Mouse (Mus musculus) CH12.LX (cell line): ENCODE results near the gene Ptchd3. TPM values are rescaled to one million over a fixed set of nuclear protein-coding genes. Genes with fewer than 3 reads are reported as not detected.
A peak's percentile ranks its signal among the peaks of the same experiment; 100 is the strongest.

Experiments
- DNase-seq: peaks from one replicate; pipeline ENCODE4 v3.0.0-alpha.2; 2013; ENCODE audit errors: extremely low read depth
- H3K27ac ChIP-seq: 2 replicates; pipeline ENCODE4 v1.5.1; 2012; ENCODE audit warnings: low read depth, mild to moderate bottlenecking, control low read depth, moderate library complexity; ENCODE audit not compliant: insufficient read depth
- H3K27me3 ChIP-seq: replicated peaks from 2 replicates; pipeline ENCODE3; 2012; ENCODE audit warnings: inconsistent platforms
- H3K36me3 ChIP-seq, 2 experiments: replicated peaks in 1 of 2; 2 replicates each; pipeline versions ENCODE3 to v1.6.1; 2012; ENCODE audit warnings: inconsistent platforms in 1 of 2, low read length in 1 of 2, mild to moderate bottlenecking in 1 of 2, mixed read lengths in 1 of 2, moderate library complexity in 1 of 2; ENCODE audit not compliant: control insufficient read depth in 1 of 2, insufficient read depth in 1 of 2
- H3K4me1 ChIP-seq, 2 experiments: 2 replicates each; pipeline ENCODE4 v1.6.1; 2012; ENCODE audit warnings: inconsistent platforms in 1 of 2, moderate library complexity in 1 of 2; ENCODE audit not compliant: insufficient read depth in 2 of 2, control insufficient read depth in 1 of 2
- H3K4me2 ChIP-seq: 2 replicates; pipeline ENCODE4 v1.6.1; 2012; ENCODE audit warnings: low read depth, mild to moderate bottlenecking, control low read depth; ENCODE audit not compliant: poor library complexity, insufficient read depth, severe bottlenecking
- H3K4me3 ChIP-seq, 3 experiments: fragments of 150-350 bp in 1 of 3; sonication (generic) in 1 of 3; replicated peaks in 1 of 3; 2 replicates each; pipeline versions ENCODE3 to v1.5.1; 2011 to 2012; ENCODE audit warnings: low read depth in 2 of 3, low read length in 2 of 3, mild to moderate bottlenecking in 2 of 3, moderate library complexity in 2 of 3, control low read depth in 1 of 3, improper control_type of control experiment in 1 of 3, inconsistent platforms in 1 of 3, mixed read lengths in 1 of 3; ENCODE audit not compliant: poor library complexity in 1 of 3
- H3K79me2 ChIP-seq: replicated peaks from 2 replicates; pipeline ENCODE4 v1.6.1; 2012; ENCODE audit warnings: mild to moderate bottlenecking, moderate library complexity; ENCODE audit not compliant: control insufficient read depth, poor library complexity, insufficient read depth, severe bottlenecking; ENCODE audit errors: extremely low read depth
- H3K9ac ChIP-seq: 2 replicates; pipeline ENCODE4 v1.6.1; 2012; ENCODE audit warnings: low read depth, mild to moderate bottlenecking, control low read depth, moderate library complexity; ENCODE audit not compliant: insufficient read depth
- H3K9me3 ChIP-seq: replicated peaks from 2 replicates; pipeline ENCODE3; 2012; ENCODE audit warnings: low read length, inconsistent platforms, mixed read lengths
- CHD1 ChIP-seq: IDR thresholded peaks from 2 replicates; pipeline ENCODE4 v1.6.1; 2012; ENCODE audit warnings: low read depth, low read length, improper control_type of control experiment, inconsistent platforms
- CHD2 ChIP-seq: IDR thresholded peaks from 2 replicates; pipeline ENCODE4 v1.6.1; 2011; ENCODE audit warnings: low read length, improper control_type of control experiment
- CTCF ChIP-seq, 2 experiments: IDR thresholded peaks in 1 of 2; conservative IDR thresholded peaks in 1 of 2; 2 replicates each; pipeline ENCODE4 v1.5.1; 2011 to 2012; ENCODE audit warnings: low read depth in 2 of 2, low read length in 2 of 2, improper control_type of control experiment in 1 of 2, inconsistent platforms in 1 of 2, mild to moderate bottlenecking in 1 of 2, moderate library complexity in 1 of 2
- ELF1 ChIP-seq: IDR thresholded peaks from 2 replicates; pipeline ENCODE4 v1.6.1; 2014; ENCODE audit warnings: low read depth, mild to moderate bottlenecking, inconsistent platforms, low read length, improper control_type of control experiment
- ETS1 ChIP-seq: conservative IDR thresholded peaks from 2 replicates; pipeline ENCODE4 v1.6.1; 2012; ENCODE audit warnings: low read depth, mild to moderate bottlenecking, inconsistent platforms, low read length, improper control_type of control experiment, moderate library complexity
- GABPA ChIP-seq: IDR thresholded peaks from 2 replicates; pipeline ENCODE4 v1.6.1; 2012; ENCODE audit warnings: low read depth, low read length, improper control_type of control experiment, inconsistent platforms; ENCODE audit not compliant: insufficient replicate concordance
- JUN ChIP-seq: IDR thresholded peaks from 2 replicates; pipeline ENCODE4 v1.6.1; 2011; ENCODE audit warnings: low read depth, mild to moderate bottlenecking, low read length, improper control_type of control experiment, moderate library complexity; ENCODE audit not compliant: insufficient read depth
- KAT2A ChIP-seq: IDR thresholded peaks from 2 replicates; pipeline ENCODE4 v1.6.1; 2012; ENCODE audit warnings: low read length, improper control_type of control experiment, inconsistent platforms; ENCODE audit not compliant: insufficient replicate concordance
- MAFK ChIP-seq: IDR thresholded peaks from 2 replicates; pipeline ENCODE4 v1.6.1; 2011; ENCODE audit warnings: low read length, improper control_type of control experiment; ENCODE audit not compliant: insufficient replicate concordance
- MXI1 ChIP-seq: IDR thresholded peaks from 2 replicates; pipeline ENCODE4 v1.6.1; 2011; ENCODE audit warnings: mild to moderate bottlenecking, low read depth, low read length, improper control_type of control experiment
- NELFE ChIP-seq: IDR thresholded peaks from 2 replicates; pipeline ENCODE4 v1.6.1; 2011; ENCODE audit warnings: low read depth, low read length, improper control_type of control experiment
- NRF1 ChIP-seq: IDR thresholded peaks from 2 replicates; pipeline ENCODE4 v1.6.1; 2014; ENCODE audit warnings: low read depth, mild to moderate bottlenecking, inconsistent platforms, low read length, improper control_type of control experiment, moderate library complexity
- RAD21 ChIP-seq: IDR thresholded peaks from 2 replicates; pipeline ENCODE4 v1.6.1; 2011; ENCODE audit warnings: low read depth, mild to moderate bottlenecking, low read length, improper control_type of control experiment, moderate library complexity
- RCOR1 ChIP-seq: conservative IDR thresholded peaks from 2 replicates; pipeline ENCODE4 v1.6.1; 2012; ENCODE audit warnings: low read depth, mild to moderate bottlenecking, inconsistent platforms, low read length, improper control_type of control experiment
- SIN3A ChIP-seq: IDR thresholded peaks from 2 replicates; pipeline ENCODE4 v1.6.1; 2012; ENCODE audit warnings: low read length, improper control_type of control experiment, inconsistent platforms
- SMC3 ChIP-seq: IDR thresholded peaks from 2 replicates; pipeline ENCODE4 v1.6.1; 2011; ENCODE audit warnings: low read depth, low read length, improper control_type of control experiment
- UBTF ChIP-seq: IDR thresholded peaks from 2 replicates; pipeline ENCODE4 v1.6.1; 2012; ENCODE audit warnings: low read depth, mild to moderate bottlenecking, inconsistent platforms, low read length, improper control_type of control experiment, moderate library complexity
- ZC3H11A ChIP-seq: IDR thresholded peaks from 2 replicates; pipeline ENCODE4 v1.6.1; 2012; ENCODE audit warnings: low read depth, mild to moderate bottlenecking, inconsistent platforms, low read length, improper control_type of control experiment
- ZMIZ1 ChIP-seq: IDR thresholded peaks from 2 replicates; pipeline ENCODE4 v1.6.1; 2012; ENCODE audit warnings: low read depth, mild to moderate bottlenecking, inconsistent platforms, low read length, improper control_type of control experiment
- dilution Hi-C: fragments of 300-500 bp; cut with MboI; formaldehyde crosslinking; loops from 2 replicates; pipeline ENCODE4 v1.14.3; 2020; ENCODE audit warnings: low sequenced_read_pairs; ENCODE audit not compliant: extremely low pct_unique_long_range_greater_than_20kb, extremely low pct_ligation_motif_present
- in situ Hi-C: fragments of 300-500 bp; cut with MboI; formaldehyde crosslinking; loops from 3 replicates; pipeline ENCODE4 v1.14.3; 2019; ENCODE audit warnings: low sequenced_read_pairs, low pct_ligation_motif_present, low pct_unique_long_range_greater_than_20kb, mixed read lengths
- polyA plus RNA-seq: library from polyadenylated mRNA; unstranded; fragments of >175 nt; gene quantifications from 2 replicates; pipeline ENCODE4 v1.2.1, GENCODE M21; 2012; ENCODE audit warnings: low read depth; ENCODE audit not compliant: insufficient read length
- total RNA-seq, 2 experiments: library from RNA; depleted of rRNA; stranded (reverse); fragments of 300-350 nt in 1 of 2; fragments of >200 nt in 1 of 2; gene quantifications; 2 replicates each; pipeline ENCODE4 v1.2.3; 2012 to 2014

Ptchd3 gene
- total and polyA plus RNA-seq, 3 experiments = not detected

DNA sequence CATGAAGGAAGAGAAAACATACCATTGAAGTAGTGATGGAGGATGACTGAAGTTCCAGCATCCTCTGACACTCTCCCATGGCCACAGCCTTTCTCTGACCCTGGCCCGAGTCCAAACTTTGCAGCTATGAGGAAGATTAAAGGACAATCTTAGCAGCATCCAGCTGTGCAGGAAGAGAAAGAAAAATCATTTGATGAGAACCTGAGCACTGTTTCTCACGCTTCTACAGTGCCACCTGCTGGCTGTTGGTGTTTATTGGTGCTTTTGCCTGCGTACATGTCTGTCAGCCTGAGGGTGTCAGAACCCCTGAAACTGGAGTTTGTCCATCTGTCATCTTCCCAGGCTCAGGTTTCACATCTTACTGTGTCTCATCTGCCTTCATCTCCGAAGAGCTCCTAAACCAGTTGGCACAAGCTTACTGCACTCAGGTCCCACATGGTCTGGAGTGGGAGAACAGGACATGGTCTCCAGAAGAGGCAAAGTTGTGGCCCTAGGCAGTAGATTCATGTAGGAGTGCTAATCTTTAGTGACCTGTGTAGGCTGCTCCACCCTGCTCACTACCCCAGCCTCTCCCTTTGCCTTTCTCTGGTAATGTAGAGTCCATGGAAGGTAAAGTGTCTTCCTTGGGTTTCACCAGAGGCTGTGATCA lies 21.7 kb upstream of the Ptchd3 start:
- H3K27ac ChIP-seq = no peak overlapping the region
- no peaks in the 10 kb centered on the region for H3K36me3 ChIP-seq
- H3K4me2 ChIP-seq = no peak overlapping the region
- no peak overlapping the region for H3K9ac ChIP-seq
- no peak overlapping the region for H3K4me3 ChIP-seq
- H3K9me3 ChIP-seq = no peaks in the 10 kb centered on the region
- TF ChIP-seq NELFE = 0 out of 2 replicates have a peak, but pooled peaks have one; percentile 22
- TF ChIP-seq CTCF (conservative IDR thresholded peaks at IDR 0.05 in 1 of 2, IDR thresholded peaks at IDR 0.05 in 1 of 2; ENCODE audit: low read depth in 2 of 2, low read length in 2 of 2) = peak; percentile 85 to 97
- TF ChIP-seq SIN3A = no peak
- TF ChIP-seq ETS1 = no peak
- no peak for TF ChIP-seq UBTF
- no peak for TF ChIP-seq MAFK
- peak; percentile 98 for TF ChIP-seq SMC3
- no peak for TF ChIP-seq MXI1
- no peak for TF ChIP-seq RCOR1
- peak; percentile 62 for TF ChIP-seq ZC3H11A
- TF ChIP-seq RAD21 = no peak; the same call in none of the 2 replicates
- TF ChIP-seq KAT2A = no peak
- in situ Hi-C loops (loop anchor here (5.0 kb wide), 1 partner anchor 336 kb away; no protein-coding TSS in a partner anchor), dilution Hi-C loops (no loop called here)
- H3K79me2 ChIP-seq = no peaks in the 10 kb centered on the region
- DNase-seq = peak; percentile 88
- peaks cover 4% of the 10 kb centered on the region for H3K27me3 ChIP-seq
- H3K4me1 ChIP-seq = peaks cover 0 to 4% of the 10 kb centered on the region in 2 experiments; a peak in 1 of 4 replicates

DNA sequence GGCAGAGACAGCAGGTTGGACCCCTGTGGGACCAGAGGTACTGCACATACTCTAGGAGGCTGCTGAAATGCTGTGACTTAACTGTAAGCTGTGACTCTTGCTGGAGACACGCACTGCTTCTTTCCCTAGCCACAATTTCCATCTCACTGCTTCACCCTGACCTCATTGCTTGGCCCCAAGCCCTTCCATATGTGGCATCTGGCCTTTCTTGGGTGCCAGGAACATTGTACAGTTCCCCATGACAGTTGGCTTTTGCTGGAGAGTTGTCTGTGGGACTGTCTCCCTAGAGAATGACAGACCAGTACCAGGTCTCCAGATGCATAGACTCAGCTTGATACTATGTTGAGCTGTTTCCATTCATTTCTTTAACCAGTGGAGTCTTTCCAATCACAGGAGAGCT lies 21.2 kb upstream of the Ptchd3 start:
- no peak for TF ChIP-seq CHD1
- TF ChIP-seq CHD2 = no peak
- no peak for TF ChIP-seq JUN
- no peak for TF ChIP-seq ZMIZ1
- no peak for TF ChIP-seq SIN3A
- no peak for TF ChIP-seq SMC3
- TF ChIP-seq NRF1 = no peak
- no peak for TF ChIP-seq GABPA
- no peak for TF ChIP-seq ELF1
- TF ChIP-seq, all 38 proteins: peak for 0
- H3K9me3 ChIP-seq = no peaks in the 10 kb centered on the region
- no peak overlapping the region for H3K9ac ChIP-seq
- no peak overlapping the region for H3K4me3 ChIP-seq
- in situ Hi-C loops (loop anchor here (5.0 kb wide), 1 partner anchor 337 kb away; no protein-coding TSS in a partner anchor), dilution Hi-C loops (no loop called here)
- no peak for DNase-seq
- H3K27ac ChIP-seq = no peak overlapping the region
- no peak overlapping the region for H3K4me2 ChIP-seq
- no peaks in the 10 kb centered on the region for H3K79me2 ChIP-seq
- H3K27me3 ChIP-seq = peaks cover 4% of the 10 kb centered on the region
- no peaks in the 10 kb centered on the region for H3K36me3 ChIP-seq
- H3K4me1 ChIP-seq = peaks cover 0 to 4% of the 10 kb centered on the region in 2 experiments; a peak in 1 of 4 replicates
